Mouse (Mus musculus) forebrain, embryonic 13.5 days (tissue): ENCODE results near the gene Arntl2. TPM values are rescaled to one million over a fixed set of nuclear protein-coding genes. Genes with fewer than 3 reads are reported as not detected.
A peak's percentile ranks its signal among the peaks of the same experiment; 100 is the strongest.

ENCODE experiments used
- ATAC-seq: fragments of 200-750 bp; cut with Nextera tagmentation; 2 replicates; pipeline ENCODE4 v1.8.0; 2017
- H3K27ac ChIP-seq: fragments of 300-500 bp; sonication (generic); 2 replicates; pipeline ENCODE4 v1.5.1; 2015; ENCODE audit warnings: inconsistent platforms, mild to moderate bottlenecking, moderate library complexity
- H3K27me3 ChIP-seq: fragments of 300-500 bp; sonication (generic); 2 replicates; pipeline ENCODE4 v1.6.1; 2015; ENCODE audit warnings: mild to moderate bottlenecking, inconsistent platforms
- H3K36me3 ChIP-seq: fragments of 300-500 bp; sonication (generic); 2 replicates; pipeline ENCODE4 v1.6.1; 2015; ENCODE audit warnings: mild to moderate bottlenecking, inconsistent platforms; ENCODE audit not compliant: poor library complexity, severe bottlenecking
- H3K4me1 ChIP-seq: fragments of 300-500 bp; sonication (generic); 2 replicates; pipeline ENCODE4 v1.6.1; 2015; ENCODE audit warnings: inconsistent platforms
- H3K4me2 ChIP-seq: fragments of 300-500 bp; sonication (generic); 2 replicates; pipeline ENCODE4 v1.6.1; 2015; ENCODE audit warnings: inconsistent platforms, mild to moderate bottlenecking, moderate library complexity
- H3K4me3 ChIP-seq: fragments of 300-500 bp; sonication (generic); 2 replicates; pipeline ENCODE4 v1.5.1; 2015; ENCODE audit warnings: mild to moderate bottlenecking, inconsistent platforms
- H3K9ac ChIP-seq: fragments of 300-500 bp; sonication (generic); 2 replicates; pipeline ENCODE4 v1.6.1; 2015; ENCODE audit warnings: mild to moderate bottlenecking, inconsistent platforms
- H3K9me3 ChIP-seq: fragments of 300-500 bp; sonication (generic); replicated peaks from 2 replicates; pipeline ENCODE4 v1.6.1; 2016; ENCODE audit warnings: inconsistent platforms
- WGBS: fragments of 180-500 bp; shearing (Covaris S2); methylation state at CpG from one replicate; pipeline ENCODE4 v1.1.7; 2015; 5-methylcytosine and 5-hydroxymethylcytosine counted together
- polyA plus RNA-seq: library from polyadenylated mRNA; unstranded; fragments of >200 nt; fragmentation: Nextera tagmentation; extraction: Ambion mirVana; gene quantifications from 2 replicates; pipeline ENCODE4 v1.2.1, GENCODE M21; 2015

Gene Arntl2
- polyA plus RNA-seq, 1 experiment from 2014 or later, result 1.1 TPM

- Histone ChIP-seq H3K27me3 (peaks cover 24% of the 10 kb centered on the region), H3K4me3 (peak overlapping the region; percentile 51), H3K9ac (peak overlapping the region; percentile 68), H3K27ac (no peak overlapping the region), H3K9me3 (no peaks in the 10 kb centered on the region), H3K36me3 (no peaks in the 10 kb centered on the region), H3K4me1 (peaks cover 13% of the 10 kb centered on the region), H3K4me2 (peak overlapping the region; percentile 83)
- 16% methylated on average over 22 of the region's 22 CpGs for WGBS
- ATAC-seq, result peak; percentile 1; the same call in 1 of the 2 replicates
Observed at GRCm38 (mm10) chr6:146795166-146795923, 510 bp upstream of the Arntl2 start.

GRCm38 (mm10) chr6:146797446-146797845 lies 1.6 kb downstream of the Arntl2 start:
- Histone ChIP-seq H3K4me3 (no peak overlapping the region), H3K4me2 (no peak overlapping the region), H3K27ac (no peak overlapping the region), H3K36me3 (no peaks in the 10 kb centered on the region), H3K4me1 (peaks cover 13% of the 10 kb centered on the region), H3K9ac (no peak overlapping the region), H3K27me3 (peaks cover 24% of the 10 kb centered on the region), H3K9me3 (no peaks in the 10 kb centered on the region)
- no peak for ATAC-seq
- WGBS, result 62% methylated on average over 5 of the region's 5 CpGs

- H3K4me2 ChIP-seq, result no peak overlapping the region
- WGBS, result 93% methylated on average over 6 of the region's 6 CpGs
- no peaks in the 10 kb centered on the region for H3K9me3 ChIP-seq
- no peak overlapping the region for H3K27ac ChIP-seq
- H3K4me3 ChIP-seq, result no peak overlapping the region
- no peak overlapping the region for H3K9ac ChIP-seq
- no peaks in the 10 kb centered on the region for H3K4me1 ChIP-seq
- no peak for ATAC-seq
- no peaks in the 10 kb centered on the region for H3K36me3 ChIP-seq
- H3K27me3 ChIP-seq, result no peaks in the 10 kb centered on the region
Observed at GRCm38 (mm10) chr6:146809991-146810390, 14.1 kb downstream of the Arntl2 start.

GRCm38 (mm10) chr6:146813007-146813406 lies 17.2 kb downstream of the Arntl2 start:
- H3K27ac ChIP-seq, result no peak overlapping the region
- H3K4me2 ChIP-seq, result no peak overlapping the region
- H3K4me1 ChIP-seq, result no peaks in the 10 kb centered on the region
- H3K4me3 ChIP-seq, result no peak overlapping the region
- H3K9ac ChIP-seq, result no peak overlapping the region
- H3K9me3 ChIP-seq, result no peaks in the 10 kb centered on the region
- no peak for ATAC-seq
- WGBS, result 90% methylated on average over 5 of the region's 5 CpGs
- H3K27me3 ChIP-seq, result no peaks in the 10 kb centered on the region
- H3K36me3 ChIP-seq, result no peaks in the 10 kb centered on the region

- Histone ChIP-seq H3K27ac (no peak overlapping the region), H3K27me3 (no peaks in the 10 kb centered on the region), H3K4me1 (no peaks in the 10 kb centered on the region), H3K9me3 (no peaks in the 10 kb centered on the region), H3K36me3 (no peaks in the 10 kb centered on the region), H3K4me2 (no peak overlapping the region), H3K9ac (no peak overlapping the region), H3K4me3 (no peak overlapping the region)
- no peak for ATAC-seq
- WGBS, result 87% methylated on average over 29 of the region's 29 CpGs
Observed at GRCm38 (mm10) chr6:146820177-146820965, 24.5 kb downstream of the Arntl2 start.

GRCm38 (mm10) chr6:146821958-146822357 lies 26.1 kb downstream of the Arntl2 start:
- Histone ChIP-seq H3K36me3 (no peaks in the 10 kb centered on the region), H3K4me3 (no peak overlapping the region), H3K9ac (no peak overlapping the region), H3K4me1 (no peaks in the 10 kb centered on the region), H3K4me2 (no peak overlapping the region), H3K27me3 (no peaks in the 10 kb centered on the region), H3K9me3 (no peaks in the 10 kb centered on the region), H3K27ac (no peak overlapping the region)
- no peak for ATAC-seq
- 90% methylated on average over 13 of the region's 13 CpGs for WGBS

- 43% methylated on average over 16 of the region's 16 CpGs for WGBS
- peak; percentile 89 for ATAC-seq
- Histone ChIP-seq H3K4me1 (no peaks in the 10 kb centered on the region), H3K9ac (no peak overlapping the region), H3K9me3 (no peaks in the 10 kb centered on the region), H3K4me2 (no peak overlapping the region), H3K27ac (no peak overlapping the region), H3K4me3 (no peak overlapping the region), H3K36me3 (no peaks in the 10 kb centered on the region), H3K27me3 (no peaks in the 10 kb centered on the region)
Observed at GRCm38 (mm10) chr6:146824727-146825486, 29.1 kb downstream of the Arntl2 start.

- Histone ChIP-seq H3K4me3 (no peak overlapping the region), H3K27me3 (no peaks in the 10 kb centered on the region), H3K4me2 (no peak overlapping the region), H3K4me1 (no peaks in the 10 kb centered on the region), H3K9me3 (no peaks in the 10 kb centered on the region), H3K9ac (no peak overlapping the region), H3K36me3 (no peaks in the 10 kb centered on the region), H3K27ac (no peak overlapping the region)
- no peak for ATAC-seq
- WGBS, result 81% methylated on average over 1 of the region's 1 CpGs
Observed at GRCm38 (mm10) chr6:146825487-146825773, 29.6 kb downstream of the Arntl2 start.

GRCm38 (mm10) chr6:146831320-146831719 lies 35.5 kb downstream of the Arntl2 start:
- Histone ChIP-seq H3K9ac (no peak overlapping the region), H3K36me3 (no peaks in the 10 kb centered on the region), H3K27me3 (no peaks in the 10 kb centered on the region), H3K4me1 (no peaks in the 10 kb centered on the region), H3K4me3 (no peak overlapping the region), H3K27ac (no peak overlapping the region), H3K9me3 (no peaks in the 10 kb centered on the region), H3K4me2 (no peak overlapping the region)
- ATAC-seq, result no peak
- 94% methylated on average over 12 of the region's 12 CpGs for WGBS

GRCm38 (mm10) chr6:146833485-146834314 lies 37.8 kb downstream of the Arntl2 start:
- H3K27me3 ChIP-seq, result no peaks in the 10 kb centered on the region
- 67% methylated on average over 6 of the region's 6 CpGs for WGBS
- H3K36me3 ChIP-seq, result no peaks in the 10 kb centered on the region
- ATAC-seq, result peak; percentile 83
- no peak overlapping the region for H3K9ac ChIP-seq
- H3K4me2 ChIP-seq, result no peak overlapping the region
- no peak overlapping the region for H3K4me3 ChIP-seq
- H3K9me3 ChIP-seq, result no peaks in the 10 kb centered on the region
- H3K4me1 ChIP-seq, result no peaks in the 10 kb centered on the region
- H3K27ac ChIP-seq, result no peak overlapping the region

- H3K9me3 ChIP-seq, result no peaks in the 10 kb centered on the region
- 86% methylated on average over 3 of the region's 3 CpGs for WGBS
- H3K27me3 ChIP-seq, result no peaks in the 10 kb centered on the region
- H3K4me3 ChIP-seq, result no peak overlapping the region
- H3K9ac ChIP-seq, result no peak overlapping the region
- H3K4me2 ChIP-seq, result no peak overlapping the region
- H3K36me3 ChIP-seq, result no peaks in the 10 kb centered on the region
- H3K4me1 ChIP-seq, result no peaks in the 10 kb centered on the region
- ATAC-seq, result 0 out of 2 replicates have a peak, but pooled peaks have one; percentile 5
- H3K27ac ChIP-seq, result no peak overlapping the region
Observed at GRCm38 (mm10) chr6:146834342-146834741, 38.5 kb downstream of the Arntl2 start.
